Mouse (Mus musculus): ENCODE measurements around the gene Trank1.

Gene Trank1

GRCm38 (mm10) chr9:111425113-111425512 is 113.6 kb downstream of the Trank1 start:
- no peak for DNase-seq (ENCODE audit: low spot score)

GRCm38 (mm10) chr9:111425952-111426351 is 114.4 kb downstream of the Trank1 start:
- DNase-seq (ENCODE audit: low spot score) = no peak

GRCm38 (mm10) chr9:111427891-111428555 is 116.5 kb downstream of the Trank1 start:
- no peak for DNase-seq (ENCODE audit: low spot score)

GRCm38 (mm10) chr9:111428698-111429362 is 117.3 kb downstream of the Trank1 start:
- no peak for DNase-seq (ENCODE audit: low spot score)

- no peak for DNase-seq (ENCODE audit: low spot score)
Measured at GRCm38 (mm10) chr9:111429363-111429750, 117.8 kb downstream of the Trank1 start.

- no peak for DNase-seq (ENCODE audit: low spot score)
Measured at GRCm38 (mm10) chr9:111435429-111435828, 123.9 kb downstream of the Trank1 start.

- peak; percentile 31 for DNase-seq (ENCODE audit: low spot score)
Measured at GRCm38 (mm10) chr9:111438904-111439835, 127.6 kb downstream of the Trank1 start, which contains the start of gene Dclk3. Gene Dclk3 (plus strand): TSS chr9:111439081.

GRCm38 (mm10) chr9:111439836-111440201 is 128.3 kb downstream of the Trank1 start:
- DNase-seq (ENCODE audit: low spot score) = no peak

- DNase-seq (ENCODE audit: low spot score) = no peak
Measured at GRCm38 (mm10) chr9:111440446-111440845, 128.9 kb downstream of the Trank1 start.

GRCm38 (mm10) chr9:111441151-111441550 is 129.6 kb downstream of the Trank1 start:
- DNase-seq (ENCODE audit: low spot score) = no peak

All from testis, postnatal 14 days (tissue).